Mouse (Mus musculus) A20 (cell line): ENCODE measurements at regions not wholly inside any gene's neighbourhood (a gene's known extent, or its start where the extent isn't known, plus 50 kb on each side); places are given as distances from the start of the nearest gene placed in this dataset.

Experiments
- DNase-seq: peaks from one replicate; pipeline ENCODE4 v3.0.0-alpha.2; 2011; ENCODE audit warnings: low read depth, low spot score

DNA sequence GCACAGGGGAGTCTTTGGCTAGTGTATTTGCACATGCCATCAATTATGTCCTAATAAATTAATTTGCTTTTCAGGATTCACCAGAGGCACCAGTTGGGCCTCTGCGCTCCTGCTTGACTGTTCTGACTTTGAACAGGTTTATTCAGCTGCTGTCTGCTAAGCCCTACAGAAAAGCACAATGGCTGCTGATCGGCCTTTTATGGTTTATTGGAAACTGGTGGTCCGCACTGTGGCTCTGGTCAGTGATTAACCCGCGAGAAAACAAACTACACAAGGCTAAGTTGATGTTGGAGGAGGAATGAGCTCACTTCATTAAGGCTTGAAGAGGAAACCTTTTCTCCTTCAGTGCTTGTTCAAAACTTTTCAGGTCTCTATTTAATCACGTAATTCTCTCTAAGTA, 208.4 kb upstream of the Gpr101 start:
- DNase-seq = no peak

DNA sequence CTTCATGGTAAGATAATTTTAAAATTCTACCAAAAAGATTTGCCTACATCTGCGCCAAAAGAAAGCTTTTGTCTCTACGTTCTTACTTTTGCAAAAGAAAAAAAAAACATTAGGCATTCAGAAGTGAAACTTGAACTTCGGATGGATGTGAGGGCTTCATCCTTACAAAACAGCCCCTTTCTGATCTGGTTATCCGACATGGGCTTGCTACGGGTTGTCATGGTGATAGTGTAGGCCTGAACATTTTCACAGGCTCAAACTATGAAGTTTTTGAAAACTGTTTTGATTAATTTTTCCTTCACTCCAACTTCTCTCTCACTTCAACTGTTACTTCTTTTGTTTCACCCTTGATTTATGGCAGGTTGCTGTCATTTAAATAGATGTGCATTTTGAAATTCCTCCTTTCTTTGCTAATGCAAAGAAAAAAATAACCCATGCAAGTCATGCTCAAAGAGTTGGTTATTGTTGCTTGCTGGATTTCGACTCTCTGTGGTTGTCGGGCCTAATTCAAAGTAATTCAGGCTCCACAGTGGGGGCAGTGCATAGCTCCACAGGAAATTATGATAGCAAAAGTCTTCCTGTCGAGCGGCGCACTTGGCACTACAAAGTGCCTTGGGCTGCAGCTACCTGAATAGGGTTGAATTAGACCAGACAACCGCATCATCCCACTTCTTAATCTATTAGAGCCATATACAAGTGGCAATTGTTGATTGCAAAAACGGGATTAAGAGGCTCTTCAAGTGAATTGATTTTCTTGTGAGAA, 205.7 kb upstream of the Gpr101 start:
- no peak for DNase-seq

GRCm38 (mm10) chrX:57708501-57708900, 204.9 kb upstream of the Gpr101 start:
- DNase-seq = no peak

GRCm38 (mm10) chrX:57707932-57708331, 204.4 kb upstream of the Gpr101 start:
- no peak for DNase-seq

DNA sequence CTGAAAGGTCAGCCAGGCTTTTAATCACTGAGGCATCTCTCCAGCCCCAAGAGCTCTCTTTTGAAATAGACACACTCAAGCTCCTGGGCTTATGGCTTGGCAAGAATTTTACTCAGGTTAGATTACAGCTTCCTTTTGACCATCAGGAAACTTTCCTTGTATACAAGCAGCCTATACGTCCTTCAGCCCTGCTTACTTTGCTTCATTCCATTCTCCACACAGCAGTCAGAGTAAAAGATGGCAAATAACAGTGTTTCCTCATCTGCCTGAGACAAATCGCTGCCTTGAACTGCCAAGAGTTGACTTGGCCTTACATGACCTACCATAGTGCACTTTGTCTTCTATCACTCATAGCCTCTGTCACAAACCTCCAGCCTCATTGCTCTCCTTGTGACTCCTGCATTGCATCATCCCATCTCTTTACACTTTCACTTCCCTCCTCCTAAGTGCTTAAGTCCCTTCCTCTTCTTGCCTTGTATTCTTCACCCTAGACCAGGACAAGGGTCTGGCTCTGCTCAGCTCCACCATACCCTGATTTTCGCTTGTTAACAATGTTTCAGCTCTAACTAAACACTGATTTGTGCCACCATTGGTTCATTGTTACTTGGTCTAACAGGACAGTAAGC, 203.2 kb upstream of the Gpr101 start:
- DNase-seq = peak; percentile 1

DNA sequence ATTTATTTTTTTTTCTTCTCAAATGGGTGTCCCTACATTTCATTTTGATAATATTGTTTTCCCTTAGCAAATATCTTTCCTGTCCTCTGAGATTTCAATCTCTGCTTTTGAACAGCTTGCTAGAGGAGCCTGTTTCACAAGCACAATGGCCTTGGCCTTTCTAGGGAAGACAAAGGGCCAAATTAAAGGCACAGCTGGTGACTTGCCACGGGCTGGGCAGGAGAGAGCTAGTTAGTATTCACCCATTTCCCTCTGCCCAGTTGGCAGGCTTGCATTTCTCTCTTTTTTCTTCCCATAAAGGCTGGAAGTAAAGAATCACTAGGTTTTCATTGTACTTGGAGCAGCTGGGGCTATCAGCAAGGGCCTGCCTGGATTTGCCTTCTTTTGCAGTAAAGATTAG, 188.9 kb upstream of the Gpr101 start:
- no peak for DNase-seq

GRCm38 (mm10) chrX:57676764-57677163, 173.2 kb upstream of the Gpr101 start:
- no peak for DNase-seq

DNA sequence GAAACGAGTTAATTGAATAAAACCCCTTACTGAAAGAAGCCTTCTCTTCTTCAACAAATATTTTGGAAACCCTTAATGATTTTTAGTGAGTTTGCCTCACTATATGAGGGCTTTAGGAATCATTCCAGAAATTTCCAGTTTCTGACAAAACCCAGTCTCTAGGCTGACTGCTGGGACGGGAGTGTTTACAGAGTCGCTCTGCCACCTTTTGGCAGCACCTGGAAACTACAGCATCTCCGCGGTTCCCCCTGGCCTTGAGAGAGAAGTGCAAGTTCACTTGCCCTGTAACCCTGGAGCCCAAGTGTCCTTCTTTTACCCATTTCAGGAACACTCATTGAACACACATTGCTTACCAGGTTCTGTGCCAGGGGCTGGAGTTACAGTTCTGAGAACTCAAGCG, 171.4 kb upstream of the Gpr101 start:
- peak; percentile 22 for DNase-seq

DNA sequence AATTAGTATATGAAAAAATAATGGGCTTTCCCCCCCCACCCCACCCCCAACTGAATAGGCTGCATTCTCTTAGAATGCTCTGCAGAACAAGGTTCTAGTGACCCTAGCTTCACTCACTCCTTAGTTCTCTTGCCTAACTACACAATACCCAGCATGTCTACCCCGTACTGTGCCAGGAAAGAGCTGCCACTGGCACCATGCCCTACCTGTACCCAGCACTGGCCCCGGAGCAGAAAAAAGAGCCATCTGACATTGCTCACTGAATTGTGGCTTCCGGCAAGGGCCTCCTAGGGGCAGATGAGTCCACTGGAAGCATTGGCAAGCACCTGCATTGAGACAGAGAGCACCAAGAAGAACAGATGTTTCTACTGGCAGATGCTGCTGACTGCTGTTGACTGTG, 156.0 kb upstream of the Gpr101 start:
- no peak for DNase-seq

GRCm38 (mm10) chrX:57656035-57656434, 152.5 kb upstream of the Gpr101 start:
- DNase-seq = no peak

- no peak for DNase-seq
These were observed 151.9 kb upstream of the Gpr101 start for GRCm38 (mm10) chrX:57655483-57655882.
